Mouse (Mus musculus) stomach, embryonic 15.5 days (tissue): Measurements from ENCODE around the gene Vcpkmt. TPM values are rescaled to one million over a fixed set of nuclear protein-coding genes. Genes with fewer than 3 reads are reported as not detected.
"Not testable (repeated sequence)": the region's sequence is repeated elsewhere in the genome, so short reads cannot be mapped to it uniquely, and the experiment has no call there.

Source experiments
- ATAC-seq: fragments of 200-750 bp; cut with Nextera tagmentation; 2 replicates; pipeline ENCODE4 v1.8.0; 2017; ENCODE audit warnings: low read depth, moderate number of reproducible peaks, moderate TSS enrichment; ENCODE audit not compliant: insufficient read depth, low FRiP score
- H3K27ac ChIP-seq: fragments of 300-500 bp; sonication (generic); 2 replicates; pipeline ENCODE4 v1.5.1; 2015; ENCODE audit warnings: mild to moderate bottlenecking, inconsistent platforms
- H3K27me3 ChIP-seq: fragments of 300-500 bp; sonication (generic); replicated peaks from 2 replicates; pipeline ENCODE4 v1.6.1; 2015; ENCODE audit warnings: inconsistent platforms
- H3K36me3 ChIP-seq: fragments of 300-500 bp; sonication (generic); 2 replicates; pipeline ENCODE4 v1.6.1; 2015; ENCODE audit warnings: inconsistent platforms
- H3K4me1 ChIP-seq: fragments of 300-500 bp; sonication (generic); 2 replicates; pipeline ENCODE4 v1.6.1; 2015; ENCODE audit warnings: inconsistent platforms
- H3K4me2 ChIP-seq: fragments of 300-500 bp; sonication (generic); 2 replicates; pipeline ENCODE4 v1.6.1; 2015; ENCODE audit warnings: mild to moderate bottlenecking, inconsistent platforms
- H3K4me3 ChIP-seq: fragments of 300-500 bp; sonication (generic); replicated peaks from 2 replicates; pipeline ENCODE4 v1.5.1; 2015; ENCODE audit warnings: inconsistent platforms
- H3K9ac ChIP-seq: fragments of 300-500 bp; sonication (generic); 2 replicates; pipeline ENCODE4 v1.6.1; 2015; ENCODE audit warnings: inconsistent platforms
- H3K9me3 ChIP-seq: fragments of 300-500 bp; sonication (generic); 2 replicates; pipeline ENCODE4 v1.6.1; 2016; ENCODE audit warnings: inconsistent platforms
- WGBS: fragments of 180-500 bp; shearing (Covaris S2); methylation state at CpG from one replicate; pipeline ENCODE4 v1.1.7; 2015; 5-methylcytosine and 5-hydroxymethylcytosine counted together
- polyA plus RNA-seq: library from polyadenylated mRNA; unstranded; fragments of >200 nt; fragmentation: Nextera tagmentation; extraction: Ambion mirVana; gene quantifications from 2 replicates; pipeline ENCODE4 v1.2.1, GENCODE M21; 2015

Gene Vcpkmt
- polyA plus RNA-seq, 1 experiment from 2014 or later = 29.7 TPM

GRCm38 (mm10) chr12:69569926-69570325 is 12.9 kb downstream of the Vcpkmt start:
- Histone ChIP-seq H3K4me1 (0 out of 2 replicates have a peak, but pooled peaks cover 3% of the 10 kb centered on the region), H3K27me3 (no peaks in the 10 kb centered on the region), H3K9ac (no peak overlapping the region), H3K9me3 (no peaks in the 10 kb centered on the region), H3K4me3 (no peak overlapping the region), H3K27ac (no peak overlapping the region), H3K4me2 (no peak overlapping the region), H3K36me3 (no peaks in the 10 kb centered on the region)
- ATAC-seq = no peak
- WGBS = 79% methylated on average over 3 of the region's 3 CpGs

- Histone ChIP-seq H3K4me3 (no peak overlapping the region), H3K4me1 (no peaks in the 10 kb centered on the region), H3K27ac (no peak overlapping the region), H3K9me3 (no peaks in the 10 kb centered on the region), H3K4me2 (no peak overlapping the region), H3K36me3 (no peaks in the 10 kb centered on the region), H3K27me3 (no peaks in the 10 kb centered on the region), H3K9ac (no peak overlapping the region)
- WGBS = 66% methylated on average over 3 of the region's 3 CpGs
- ATAC-seq = no peak
These were observed 14.6 kb downstream of the Vcpkmt start for GRCm38 (mm10) chr12:69568266-69568665.

- WGBS = 81% methylated on average over 6 of the region's 6 CpGs
- not testable (repeated sequence) for H3K36me3 ChIP-seq, H3K4me2 ChIP-seq, H3K4me3 ChIP-seq, H3K9ac ChIP-seq, ATAC-seq, H3K9me3 ChIP-seq, H3K27ac ChIP-seq, H3K27me3 ChIP-seq, H3K4me1 ChIP-seq
These were observed 21.8 kb downstream of the Vcpkmt start for GRCm38 (mm10) chr12:69561006-69561405.

- no peak; the same call in 1 of the 2 replicates for ATAC-seq
- no peak overlapping the region for H3K4me2 ChIP-seq
- H3K36me3 ChIP-seq = no peaks in the 10 kb centered on the region
- H3K9ac ChIP-seq = no peak overlapping the region
- H3K27ac ChIP-seq = 0 out of 2 replicates have a peak overlapping the region, but pooled peaks have one; percentile 11
- H3K4me1 ChIP-seq = no peaks in the 10 kb centered on the region
- no peaks in the 10 kb centered on the region for H3K9me3 ChIP-seq
- WGBS = 52% methylated on average over 6 of the region's 6 CpGs
- H3K27me3 ChIP-seq = no peaks in the 10 kb centered on the region
- H3K4me3 ChIP-seq = no peak overlapping the region
These were observed 26.5 kb downstream of the Vcpkmt start for GRCm38 (mm10) chr12:69556221-69556861.

- Histone ChIP-seq H3K27me3 (no peaks in the 10 kb centered on the region), H3K36me3 (no peaks in the 10 kb centered on the region), H3K9me3 (no peaks in the 10 kb centered on the region), H3K4me1 (no peaks in the 10 kb centered on the region), H3K27ac (no peak overlapping the region), H3K4me2 (no peak overlapping the region), H3K9ac (no peak overlapping the region), H3K4me3 (no peak overlapping the region)
- WGBS = 73% methylated on average over 13 of the region's 13 CpGs
- ATAC-seq = no peak
These were observed 37.2 kb downstream of the Vcpkmt start for GRCm38 (mm10) chr12:69545456-69546178.

- H3K27ac ChIP-seq = no peak overlapping the region
- no peak overlapping the region for H3K4me3 ChIP-seq
- H3K9ac ChIP-seq = no peak overlapping the region
- no peak for ATAC-seq
- H3K36me3 ChIP-seq = no peaks in the 10 kb centered on the region
- H3K9me3 ChIP-seq = no peaks in the 10 kb centered on the region
- WGBS = 81% methylated on average over 6 of the region's 6 CpGs
- H3K27me3 ChIP-seq = no peaks in the 10 kb centered on the region
- H3K4me2 ChIP-seq = no peak overlapping the region
- no peaks in the 10 kb centered on the region for H3K4me1 ChIP-seq
These were observed 37.8 kb downstream of the Vcpkmt start for GRCm38 (mm10) chr12:69544994-69545393.

GRCm38 (mm10) chr12:69544562-69544961 is 38.3 kb downstream of the Vcpkmt start:
- WGBS = 49% methylated on average over 2 of the region's 2 CpGs
- Histone ChIP-seq H3K4me1 (no peaks in the 10 kb centered on the region), H3K36me3 (no peaks in the 10 kb centered on the region), H3K9ac (no peak overlapping the region), H3K27ac (no peak overlapping the region), H3K4me2 (no peak overlapping the region), H3K9me3 (no peaks in the 10 kb centered on the region), H3K4me3 (no peak overlapping the region), H3K27me3 (no peaks in the 10 kb centered on the region)
- ATAC-seq = no peak

- ATAC-seq = no peak
- Histone ChIP-seq H3K36me3 (no peaks in the 10 kb centered on the region), H3K9ac (no peak overlapping the region), H3K4me3 (no peak overlapping the region), H3K27me3 (no peaks in the 10 kb centered on the region), H3K27ac (no peak overlapping the region), H3K4me1 (peaks cover 19% of the 10 kb centered on the region), H3K4me2 (no peak overlapping the region), H3K9me3 (no peaks in the 10 kb centered on the region)
- WGBS = 91% methylated on average over 8 of the region's 8 CpGs
These were observed 40.5 kb downstream of the Vcpkmt start for GRCm38 (mm10) chr12:69542376-69542775.

GRCm38 (mm10) chr12:69541663-69542062 is 41.2 kb downstream of the Vcpkmt start:
- H3K9me3 ChIP-seq = no peaks in the 10 kb centered on the region
- H3K4me2 ChIP-seq = no peak overlapping the region
- H3K27ac ChIP-seq = no peak overlapping the region
- no peaks in the 10 kb centered on the region for H3K27me3 ChIP-seq
- 62% methylated on average over 8 of the region's 8 CpGs for WGBS
- no peaks in the 10 kb centered on the region for H3K36me3 ChIP-seq
- peaks cover 26% of the 10 kb centered on the region for H3K4me1 ChIP-seq
- H3K9ac ChIP-seq = no peak overlapping the region
- no peak for ATAC-seq
- H3K4me3 ChIP-seq = no peak overlapping the region

- peak overlapping the region; percentile 97 for H3K27ac ChIP-seq
- no peaks in the 10 kb centered on the region for H3K27me3 ChIP-seq
- 41% methylated on average over 7 of the region's 7 CpGs for WGBS
- no peak overlapping the region for H3K4me2 ChIP-seq
- H3K4me3 ChIP-seq = no peak overlapping the region
- H3K4me1 ChIP-seq = peaks cover 27% of the 10 kb centered on the region
- no peak overlapping the region for H3K9ac ChIP-seq
- no peaks in the 10 kb centered on the region for H3K36me3 ChIP-seq
- no peaks in the 10 kb centered on the region for H3K9me3 ChIP-seq
- ATAC-seq = no peak
These were observed 43.5 kb downstream of the Vcpkmt start for GRCm38 (mm10) chr12:69539353-69539752.

- H3K4me2 ChIP-seq = peak overlapping the region; percentile 58
- H3K27me3 ChIP-seq = no peaks in the 10 kb centered on the region
- H3K4me1 ChIP-seq = peaks cover 27% of the 10 kb centered on the region
- 43% methylated on average over 4 of the region's 4 CpGs for WGBS
- H3K27ac ChIP-seq = peak overlapping the region; percentile 97
- no peaks in the 10 kb centered on the region for H3K9me3 ChIP-seq
- H3K4me3 ChIP-seq = peak overlapping the region; percentile 25; the same call in 1 of the 2 replicates
- peak; percentile 1; the same call in 1 of the 2 replicates for ATAC-seq
- H3K9ac ChIP-seq = no peak overlapping the region
- H3K36me3 ChIP-seq = no peaks in the 10 kb centered on the region
These were observed 44.4 kb downstream of the Vcpkmt start for GRCm38 (mm10) chr12:69538362-69538950.
